Mouse (Mus musculus) embryonic fibroblast, embryonic 13.5 days (primary cell): ENCODE measurements around the gene Cep112. TPM values are rescaled to one million over a fixed set of nuclear protein-coding genes. Genes with fewer than 3 reads are reported as not detected.
A peak's percentile ranks its signal among the peaks of the same experiment; 100 is the strongest.

Source experiments
- H3K27ac ChIP-seq: 2 replicates; pipeline ENCODE4 v1.5.1; 2012; ENCODE audit warnings: low read length, control low read depth, inconsistent platforms; ENCODE audit not compliant: insufficient read depth
- H3K4me1 ChIP-seq: 2 replicates; pipeline ENCODE4 v1.6.1; 2011; ENCODE audit warnings: low read length; ENCODE audit not compliant: control insufficient read depth, insufficient read depth
- H3K4me3 ChIP-seq: 2 replicates; pipeline ENCODE4 v1.5.1; 2011; ENCODE audit warnings: mild to moderate bottlenecking, control low read depth, low read length; ENCODE audit not compliant: insufficient read depth
- CTCF ChIP-seq: IDR thresholded peaks from 2 replicates; pipeline ENCODE4 v1.5.1; 2011; ENCODE audit warnings: mild to moderate bottlenecking, control low read depth, low read length, moderate library complexity, borderline replicate concordance; ENCODE audit not compliant: insufficient read depth
- POLR2A ChIP-seq: IDR thresholded peaks from 2 replicates; pipeline ENCODE4 v1.6.1; 2011; ENCODE audit warnings: low read depth, mild to moderate bottlenecking, control low read depth, low read length, moderate library complexity
- polyA plus RNA-seq: library from polyadenylated mRNA; stranded (reverse); fragments of >200 nt; gene quantifications from 2 replicates; pipeline ENCODE4 v1.2.4, GENCODE M21; 2011; ENCODE audit warnings: low read depth; ENCODE audit not compliant: missing spikeins, insufficient read length

The Cep112 gene
- polyA plus RNA-seq, 1 experiment: 9.2 TPM

DNA sequence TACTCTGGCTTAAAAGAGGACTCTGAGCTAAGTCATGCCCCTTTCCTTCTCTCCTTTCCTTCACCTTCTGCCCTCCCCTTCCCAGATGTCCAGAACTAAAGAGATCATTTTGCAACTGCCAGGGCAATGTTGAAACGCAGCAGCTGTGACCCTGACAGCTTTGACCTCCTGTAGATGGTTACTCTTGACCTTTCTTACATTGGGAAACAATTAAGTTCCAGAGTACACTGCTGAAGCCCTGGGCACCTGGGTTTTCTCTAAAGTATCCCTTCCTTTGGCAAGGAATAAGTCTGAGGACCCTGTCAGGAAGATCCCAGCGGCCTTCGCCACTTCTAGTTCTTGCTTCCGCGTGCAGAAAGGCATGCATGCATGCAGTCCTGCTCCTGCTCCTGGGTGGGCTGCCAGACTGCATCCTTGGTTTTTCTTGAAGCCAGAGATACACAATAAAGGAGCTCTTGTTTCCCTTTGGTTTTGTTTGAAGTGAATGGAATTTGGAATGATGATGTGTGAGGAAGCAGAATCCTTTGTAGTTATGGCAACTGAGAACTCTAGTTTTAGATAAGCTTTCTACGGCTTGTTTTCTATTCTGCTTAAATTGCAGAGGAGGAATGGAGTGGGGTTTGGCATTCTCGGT, 161.7 kb downstream of the Cep112 start:
- H3K27ac ChIP-seq: no peak overlapping the region
- no peak overlapping the region for H3K4me3 ChIP-seq
- H3K4me1 ChIP-seq: no peaks in the 10 kb centered on the region
- no peak for TF ChIP-seq CTCF
- no peak for TF ChIP-seq POLR2A

DNA sequence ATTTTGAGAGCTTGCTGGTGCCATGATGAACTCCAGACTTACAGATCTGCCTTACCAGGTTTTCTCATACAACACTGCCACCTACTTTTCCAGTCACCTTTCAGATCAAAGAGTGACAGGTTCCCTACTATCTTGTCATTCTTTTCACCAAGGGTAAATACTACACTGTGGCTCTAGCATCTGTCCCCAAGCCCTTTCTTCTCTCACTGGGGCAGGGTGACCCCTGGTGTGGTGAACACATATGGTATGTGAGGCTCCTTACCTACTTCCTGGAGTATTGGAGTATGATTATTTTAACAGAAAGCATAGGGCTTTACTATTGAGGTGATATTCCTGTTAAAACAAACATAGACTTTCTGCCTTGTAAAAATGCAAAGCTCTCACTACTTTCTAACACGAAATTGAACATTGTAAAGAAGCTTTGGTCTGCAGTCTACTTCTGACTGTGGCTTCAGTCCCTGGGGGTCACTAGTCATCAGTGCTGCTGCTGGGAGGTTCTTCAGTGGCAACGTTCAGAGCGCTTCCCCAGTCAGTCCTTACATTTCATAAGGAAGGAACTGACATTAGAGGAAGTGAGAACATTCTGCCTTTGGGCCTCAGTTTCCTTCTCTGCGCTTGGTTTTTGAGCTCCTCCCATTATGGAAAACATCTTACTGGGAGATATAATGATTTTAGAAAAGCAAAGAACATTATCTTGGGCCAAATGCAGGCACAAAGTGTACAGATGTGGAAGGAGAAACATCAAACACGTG, 168.4 kb downstream of the Cep112 start:
- Histone ChIP-seq H3K4me1 (no peaks in the 10 kb centered on the region), H3K27ac (no peak overlapping the region), H3K4me3 (no peak overlapping the region)
- TF ChIP-seq CTCF (no peak), POLR2A (no peak)

DNA sequence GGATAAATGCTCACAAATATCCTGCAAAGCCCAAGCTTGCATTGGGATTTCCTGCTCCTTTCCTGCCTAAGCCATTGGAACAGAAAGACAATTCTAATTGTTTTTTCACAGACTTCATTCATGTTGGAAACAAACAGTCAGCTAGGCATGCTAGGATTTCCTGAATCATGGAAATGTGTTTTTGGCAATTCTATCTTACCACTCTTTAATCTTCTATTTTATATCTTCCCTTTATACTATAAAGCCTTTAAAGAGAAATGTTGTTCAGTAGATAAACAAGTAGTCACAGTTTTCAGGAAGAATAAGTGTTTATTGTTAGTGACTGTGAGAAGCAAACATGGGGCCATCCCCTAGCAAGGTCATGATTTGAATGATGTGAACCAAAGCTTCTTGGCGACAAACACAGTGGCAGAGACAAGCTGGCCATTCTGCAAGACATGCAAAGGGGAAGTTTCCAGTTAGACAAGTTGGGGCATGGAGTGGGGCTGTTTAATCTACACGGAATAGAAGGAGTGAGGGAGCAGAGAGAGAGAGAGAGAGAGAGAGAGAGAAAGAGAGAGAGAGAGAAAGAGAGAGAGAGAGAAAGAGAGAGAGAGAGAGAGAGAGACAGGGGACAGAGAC, 169.1 kb downstream of the Cep112 start:
- no peak overlapping the region for H3K4me3 ChIP-seq
- no peaks in the 10 kb centered on the region for H3K4me1 ChIP-seq
- TF ChIP-seq CTCF (no peak), POLR2A (no peak)
- H3K27ac ChIP-seq: no peak overlapping the region

DNA sequence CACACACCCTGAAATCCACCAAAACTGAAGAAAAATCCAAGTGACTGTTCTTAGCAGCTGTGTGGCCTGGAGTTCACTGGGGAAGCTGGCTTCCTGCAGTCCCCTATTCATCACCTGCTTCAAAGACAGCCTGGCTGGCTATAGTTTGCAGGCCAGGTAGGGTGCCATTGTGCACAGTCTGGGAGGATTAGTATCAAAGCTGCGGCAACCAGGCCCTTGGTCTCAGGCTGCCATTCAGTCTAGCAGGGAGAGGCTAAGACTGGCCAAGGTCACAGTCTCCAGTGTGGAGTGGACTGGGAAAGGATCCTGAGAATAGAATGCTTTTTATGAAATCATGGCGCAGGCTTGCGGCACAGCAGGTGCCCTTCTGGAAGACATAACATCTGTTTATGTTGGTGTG, 180.3 kb downstream of the Cep112 start:
- no peak overlapping the region for H3K27ac ChIP-seq
- TF ChIP-seq CTCF: no peak
- TF ChIP-seq POLR2A: no peak
- H3K4me1 ChIP-seq: no peaks in the 10 kb centered on the region
- H3K4me3 ChIP-seq: no peak overlapping the region

DNA sequence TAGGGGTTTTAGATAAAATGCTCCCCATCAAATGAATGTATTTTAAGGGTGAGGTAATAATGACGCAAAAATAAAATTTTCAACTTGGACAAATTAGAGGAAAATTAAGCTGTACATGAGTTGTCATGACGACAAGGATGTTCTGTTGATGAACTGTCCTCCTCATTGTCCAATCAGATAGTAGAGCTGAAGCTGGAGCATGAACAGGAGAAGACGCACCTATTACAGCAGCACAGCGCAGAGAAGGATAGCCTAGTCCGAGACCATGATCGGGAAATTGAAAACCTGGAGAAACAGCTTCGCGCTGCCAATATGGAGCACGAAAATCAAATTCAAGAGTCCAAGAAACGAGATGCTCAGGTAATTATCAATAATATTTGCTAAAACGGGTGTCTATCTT, 181.0 kb downstream of the Cep112 start:
- H3K4me3 ChIP-seq: no peak overlapping the region
- no peak overlapping the region for H3K27ac ChIP-seq
- no peaks in the 10 kb centered on the region for H3K4me1 ChIP-seq
- TF ChIP-seq POLR2A: no peak
- TF ChIP-seq CTCF: no peak

DNA sequence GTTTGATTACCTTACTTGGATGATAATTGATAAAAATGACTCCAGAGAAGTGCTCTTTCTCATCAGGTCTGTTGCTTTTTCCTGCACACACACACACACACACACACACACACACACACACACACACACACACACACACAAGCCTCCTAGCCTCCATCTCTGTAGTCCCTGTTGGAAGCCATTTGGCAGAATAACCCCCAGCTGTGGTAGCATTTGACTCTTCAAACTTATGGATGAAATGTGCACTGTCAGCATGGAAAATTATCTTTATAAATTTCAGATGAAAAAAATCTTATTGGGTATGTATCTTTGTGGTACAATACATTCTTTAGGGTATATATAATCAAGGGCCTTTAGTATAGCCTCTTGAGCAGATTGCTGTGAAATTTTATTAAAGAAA, 181.8 kb downstream of the Cep112 start:
- no peak overlapping the region for H3K4me3 ChIP-seq
- TF ChIP-seq CTCF: no peak

DNA sequence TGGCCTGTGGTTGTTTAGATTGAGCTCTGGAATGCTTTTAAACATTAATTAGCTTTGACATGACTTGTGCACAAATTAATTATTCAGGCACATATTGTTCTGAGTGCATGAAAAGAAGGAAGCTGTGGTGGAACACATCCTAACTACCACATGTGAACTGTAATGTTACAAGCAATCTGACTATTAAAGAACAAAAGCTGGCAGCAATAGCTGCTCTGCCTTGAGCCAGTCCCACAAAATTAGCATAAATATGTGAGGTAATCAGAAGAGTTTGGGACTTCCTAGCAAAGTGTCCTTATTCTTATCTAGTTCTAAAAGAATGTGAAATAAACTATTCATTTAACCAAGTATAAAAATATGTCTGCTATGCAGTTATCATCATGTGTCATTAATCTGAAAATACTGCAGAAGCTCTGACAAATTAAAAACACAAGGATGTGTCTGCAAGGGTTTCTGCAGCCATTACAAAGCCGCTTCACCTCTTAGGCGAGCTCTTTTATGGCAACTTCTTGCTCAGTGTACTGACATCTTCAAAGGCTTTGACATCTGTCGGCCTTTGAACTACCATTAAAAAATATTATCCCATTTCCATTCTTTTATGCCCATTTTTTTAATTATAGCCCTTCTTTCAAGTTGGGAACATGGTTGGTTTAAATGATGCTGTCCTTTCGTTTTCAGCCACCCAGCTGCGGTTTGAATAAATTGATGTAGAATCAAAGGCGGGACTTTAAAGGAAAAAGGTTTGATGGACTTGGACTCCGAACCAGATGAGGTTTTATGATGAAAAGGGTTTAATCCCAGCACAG, 195.8 kb downstream of the Cep112 start:
- Histone ChIP-seq H3K27ac (peak overlapping the region; percentile 47; the same call in 1 of the 2 replicates), H3K4me3 (no peak overlapping the region), H3K4me1 (peaks cover 6% of the 10 kb centered on the region; the same call in 1 of the 2 replicates)
- TF ChIP-seq POLR2A: no peak

More for the DNA sequence above, 181.8 kb downstream of the Cep112 start:
- Histone ChIP-seq H3K27ac (no peak overlapping the region), H3K4me1 (no peaks in the 10 kb centered on the region)

DNA sequence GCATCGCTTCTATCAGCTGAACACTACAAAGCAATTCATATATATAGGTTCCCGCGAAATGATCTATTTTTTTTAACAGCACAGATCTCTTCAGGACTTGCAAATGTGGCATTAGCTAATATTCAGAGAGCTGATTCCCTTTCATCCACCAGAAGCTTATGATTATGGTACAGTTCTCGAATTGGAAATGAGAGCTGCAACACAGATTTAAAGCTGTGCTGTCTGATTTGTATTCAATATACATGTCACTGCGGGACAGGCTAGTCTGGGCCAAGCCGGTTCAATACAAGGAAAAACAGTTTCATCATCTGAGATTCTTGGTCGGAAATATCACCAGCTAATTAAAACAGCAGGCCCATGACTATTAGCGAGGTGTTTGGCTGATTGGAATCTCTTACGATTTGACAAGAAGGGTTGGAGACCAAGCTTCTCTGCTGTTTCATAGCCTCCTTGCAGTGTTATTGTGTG, 196.5 kb downstream of the Cep112 start:
- TF ChIP-seq CTCF: no peak
- TF ChIP-seq POLR2A: no peak
- H3K27ac ChIP-seq: no peak overlapping the region
- H3K4me3 ChIP-seq: no peak overlapping the region

DNA sequence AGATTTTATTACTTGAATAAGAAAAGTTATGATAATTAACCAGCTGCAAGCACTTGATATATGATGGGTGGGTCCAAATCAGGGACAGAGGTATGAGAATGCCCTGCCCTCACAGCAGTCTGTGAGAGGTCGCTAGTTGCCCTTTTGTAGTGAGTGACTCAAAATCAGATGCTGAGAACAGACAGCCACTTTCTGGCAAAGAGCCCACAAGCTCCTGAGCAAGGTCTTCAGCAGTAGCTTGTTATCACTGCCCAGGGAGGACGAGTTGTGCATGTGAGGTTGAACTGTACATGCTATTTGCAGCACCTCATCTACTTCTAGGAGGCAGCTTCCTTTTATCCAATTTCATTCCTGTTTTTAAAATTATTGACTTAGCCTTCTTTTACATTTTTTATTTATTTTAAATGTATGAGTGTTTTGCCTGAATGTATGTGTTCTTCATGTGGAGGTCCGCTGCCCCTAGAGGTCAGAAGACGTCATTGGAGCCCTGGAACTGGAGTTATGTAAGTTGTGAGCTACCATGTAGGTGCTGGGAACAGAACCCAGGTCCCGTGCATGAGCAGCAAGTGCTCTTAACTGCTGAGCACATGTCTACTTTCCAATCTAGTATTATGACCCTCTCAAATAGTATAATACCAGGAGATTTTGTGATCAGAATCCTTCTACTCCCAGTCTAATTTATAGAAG, 200.7 kb downstream of the Cep112 start:
- TF ChIP-seq POLR2A (no peak), CTCF (no peak)
- Histone ChIP-seq H3K4me3 (no peak overlapping the region), H3K27ac (no peak overlapping the region), H3K4me1 (no peaks in the 10 kb centered on the region)

More for the DNA sequence above, 196.5 kb downstream of the Cep112 start:
- H3K4me1 ChIP-seq: peaks cover 6% of the 10 kb centered on the region; the same call in 1 of the 2 replicates
